Mouse (Mus musculus) right cerebral cortex, postnatal 36 days (tissue): Measurements from ENCODE around the gene Vnn1.

Experiments
- DNase-seq, 2 experiments: peaks; one replicate each; pipeline ENCODE4 v3.0.0; 2022; ENCODE audit warnings: low spot score in 2 of 2, mixed read lengths in 1 of 2

Gene Vnn1

GRCm38 (mm10) chr10:23894601-23895349 is at the start of gene Vnn1:
TSS of gene Vnn1 (plus strand) at chr10:23894688.
- no peak for DNase-seq

GRCm38 (mm10) chr10:23851228-23851912 is 43.1 kb upstream of the Vnn1 start, which contains the start of gene Vnn3:
TSS of gene Vnn3 (plus strand) at chr10:23851462.
- DNase-seq = no peak

GRCm38 (mm10) chr10:23852096-23852495 is 42.4 kb upstream of the Vnn1 start:
- DNase-seq = no peak

GRCm38 (mm10) chr10:23864362-23865312 is 29.9 kb upstream of the Vnn1 start:
- no peak for DNase-seq

- DNase-seq = no peak
Observed at GRCm38 (mm10) chr10:23880695-23881094, 13.8 kb upstream of the Vnn1 start.

- DNase-seq = no peak
Observed at GRCm38 (mm10) chr10:23884910-23885309, 9.6 kb upstream of the Vnn1 start.

GRCm38 (mm10) chr10:23886060-23886459 is 8.4 kb upstream of the Vnn1 start:
- no peak for DNase-seq

GRCm38 (mm10) chr10:23892987-23893386 is 1.5 kb upstream of the Vnn1 start:
- no peak for DNase-seq

- DNase-seq = no peak
Observed at GRCm38 (mm10) chr10:23895376-23895775, 888 bp downstream of the Vnn1 start.

GRCm38 (mm10) chr10:23901119-23901518 is 6.6 kb downstream of the Vnn1 start:
- no peak for DNase-seq

GRCm38 (mm10) chr10:23905661-23906060 is 11.2 kb downstream of the Vnn1 start:
- DNase-seq = no peak

GRCm38 (mm10) chr10:23920056-23920455 is 25.6 kb downstream of the Vnn1 start, which contains the start of gene Taar1:
TSS of gene Taar1 (plus strand) at chr10:23920356.
- no peak for DNase-seq

- DNase-seq = no peak
Observed at GRCm38 (mm10) chr10:23922468-23922867, 28.0 kb downstream of the Vnn1 start.

- DNase-seq = no peak
Observed at GRCm38 (mm10) chr10:23923941-23924340, 29.5 kb downstream of the Vnn1 start.

GRCm38 (mm10) chr10:23937613-23938012 is 43.1 kb downstream of the Vnn1 start:
- no peak for DNase-seq

GRCm38 (mm10) chr10:23938312-23938711 is 43.8 kb downstream of the Vnn1 start, which contains the start of gene Taar2:
TSS of gene Taar2 (plus strand) at chr10:23938572.
- DNase-seq = no peak

GRCm38 (mm10) chr10:23942465-23942864 is 48.0 kb downstream of the Vnn1 start:
- no peak for DNase-seq

GRCm38 (mm10) chr10:23948026-23948425 is 53.5 kb downstream of the Vnn1 start:
- DNase-seq = no peak

GRCm38 (mm10) chr10:23949508-23950005 is 55.1 kb downstream of the Vnn1 start, which contains the start of gene Taar3:
TSS of gene Taar3 (plus strand) at chr10:23949558.
- no peak for DNase-seq

GRCm38 (mm10) chr10:23951714-23952113 is 57.2 kb downstream of the Vnn1 start:
- DNase-seq = no peak
